Mouse (Mus musculus) heart, embryonic 16.5 days (tissue): ENCODE results near the gene Fbxo3. TPM values are rescaled to one million over a fixed set of nuclear protein-coding genes. Genes with fewer than 3 reads are reported as not detected.
"Not testable (repeated sequence)": the region's sequence is repeated elsewhere in the genome, so short reads cannot be mapped to it uniquely, and the experiment has no call there.

Experiments used
- ATAC-seq: fragments of 200-750 bp; cut with Nextera tagmentation; replicated peaks from 2 replicates; pipeline ENCODE4 v1.8.0; 2017; ENCODE audit warnings: moderate number of reproducible peaks; ENCODE audit not compliant: insufficient read depth, low FRiP score; ENCODE audit errors: extremely low read depth
- H3K27ac ChIP-seq: fragments of 300-500 bp; sonication (generic); 2 replicates; pipeline ENCODE4 v1.5.1; 2014; ENCODE audit warnings: mild to moderate bottlenecking, low read length, control low read depth, moderate library complexity
- H3K27me3 ChIP-seq: fragments of 300-500 bp; sonication (generic); 2 replicates; pipeline ENCODE4 v1.6.1; 2014; ENCODE audit warnings: low read length, mixed read lengths; ENCODE audit not compliant: control insufficient read depth, insufficient read depth
- H3K36me3 ChIP-seq: fragments of 300-500 bp; sonication (generic); 2 replicates; pipeline ENCODE4 v1.6.1; 2014; ENCODE audit not compliant: control insufficient read depth, insufficient read depth
- H3K4me1 ChIP-seq: fragments of 300-500 bp; sonication (generic); 2 replicates; pipeline ENCODE4 v1.6.1; 2014; ENCODE audit warnings: low read length, mixed read lengths; ENCODE audit not compliant: control insufficient read depth, insufficient read depth
- H3K4me2 ChIP-seq: fragments of 300-500 bp; sonication (generic); 2 replicates; pipeline ENCODE4 v1.6.1; 2014; ENCODE audit warnings: low read depth, mild to moderate bottlenecking, control low read depth, low read length
- H3K4me3 ChIP-seq: fragments of 300-500 bp; sonication (generic); 2 replicates; pipeline ENCODE4 v1.5.1; 2014; ENCODE audit warnings: mild to moderate bottlenecking, control low read depth, low read length
- H3K9ac ChIP-seq: fragments of 300-500 bp; sonication (generic); 2 replicates; pipeline ENCODE4 v1.6.1; 2014; ENCODE audit warnings: low read length, control low read depth
- H3K9me3 ChIP-seq: fragments of 300-500 bp; sonication (generic); replicated peaks from 2 replicates; pipeline ENCODE4 v1.6.1; 2016; ENCODE audit warnings: low read length; ENCODE audit not compliant: control insufficient read depth
- WGBS: fragments of 180-500 bp; shearing (Covaris S2); extraction: QIAGEN DNeasy Blood & Tissue Kit; methylation state at CpG from one replicate; pipeline ENCODE4 v1.1.7; 2014; 5-methylcytosine and 5-hydroxymethylcytosine counted together
- polyA plus RNA-seq: library from polyadenylated mRNA; unstranded; fragments of >200 nt; fragmentation: Nextera tagmentation; extraction: Ambion mirVana; gene quantifications from 2 replicates; pipeline ENCODE4 v1.2.1, GENCODE M21; 2015

The Fbxo3 gene
- polyA plus RNA-seq, 1 experiment from 2014 or later: 49.8 TPM

- H3K9me3 ChIP-seq: no peaks in the 10 kb centered on the region
- no peak overlapping the region for H3K4me2 ChIP-seq
- 88% methylated on average over 1 of the region's 1 CpGs for WGBS
- H3K36me3 ChIP-seq: peaks cover 35% of the 10 kb centered on the region
- no peaks in the 10 kb centered on the region for H3K4me1 ChIP-seq
- no peak overlapping the region for H3K9ac ChIP-seq
- no peaks in the 10 kb centered on the region for H3K27me3 ChIP-seq
- H3K27ac ChIP-seq: no peak overlapping the region
- H3K4me3 ChIP-seq: no peak overlapping the region
- ATAC-seq: no peak
Observed at GRCm38 (mm10) chr2:104058381-104058780, 30.9 kb downstream of the Fbxo3 start.

- ATAC-seq: no peak
- Histone ChIP-seq H3K9ac (no peak overlapping the region), H3K4me1 (no peaks in the 10 kb centered on the region), H3K4me3 (no peak overlapping the region), H3K27ac (no peak overlapping the region), H3K36me3 (peaks cover 31% of the 10 kb centered on the region), H3K4me2 (no peak overlapping the region), H3K27me3 (no peaks in the 10 kb centered on the region), H3K9me3 (no peaks in the 10 kb centered on the region; the same call in 1 of the 2 replicates)
- 90% methylated on average over 4 of the region's 4 CpGs for WGBS
Observed at GRCm38 (mm10) chr2:104058954-104059353, 31.4 kb downstream of the Fbxo3 start.

GRCm38 (mm10) chr2:104059786-104060185 is 32.3 kb downstream of the Fbxo3 start:
- peaks cover 23% of the 10 kb centered on the region for H3K36me3 ChIP-seq

GRCm38 (mm10) chr2:104060996-104061395 is 33.5 kb downstream of the Fbxo3 start:
- H3K27ac ChIP-seq: no peak overlapping the region
- H3K27me3 ChIP-seq: no peaks in the 10 kb centered on the region
- no peak overlapping the region for H3K4me3 ChIP-seq
- whole genome bisulfite sequencing: 95% methylated on average over 6 of the region's 6 CpGs
- H3K9me3 ChIP-seq: peaks cover 3% of the 10 kb centered on the region; the same call in 1 of the 2 replicates
- H3K9ac ChIP-seq: no peak overlapping the region
- peaks cover 17% of the 10 kb centered on the region for H3K36me3 ChIP-seq
- no peak overlapping the region for H3K4me2 ChIP-seq
- no peaks in the 10 kb centered on the region for H3K4me1 ChIP-seq
- ATAC-seq: no peak

More at GRCm38 (mm10) chr2:104059786-104060185, 32.3 kb downstream of the Fbxo3 start:
- no peaks in the 10 kb centered on the region for H3K27me3 ChIP-seq
- WGBS: 78% methylated on average over 10 of the region's 10 CpGs
- no peak overlapping the region for H3K27ac ChIP-seq
- H3K4me1 ChIP-seq: no peaks in the 10 kb centered on the region
- H3K4me2 ChIP-seq: no peak overlapping the region
- ATAC-seq: no peak
- H3K9me3 ChIP-seq: peaks cover 3% of the 10 kb centered on the region; the same call in 1 of the 2 replicates
- H3K4me3 ChIP-seq: no peak overlapping the region
- H3K9ac ChIP-seq: no peak overlapping the region

GRCm38 (mm10) chr2:104062665-104063064 is 35.1 kb downstream of the Fbxo3 start:
- H3K36me3 ChIP-seq: peaks cover 17% of the 10 kb centered on the region
- H3K9ac ChIP-seq: no peak overlapping the region
- no peak overlapping the region for H3K4me3 ChIP-seq
- H3K27me3 ChIP-seq: no peaks in the 10 kb centered on the region
- no peak for ATAC-seq
- no peak overlapping the region for H3K4me2 ChIP-seq
- no peak overlapping the region for H3K27ac ChIP-seq
- H3K4me1 ChIP-seq: no peaks in the 10 kb centered on the region
- peaks cover 3% of the 10 kb centered on the region; the same call in 1 of the 2 replicates for H3K9me3 ChIP-seq

- Histone ChIP-seq H3K27ac (no peak overlapping the region), H3K4me3 (no peak overlapping the region), H3K4me1 (no peaks in the 10 kb centered on the region), H3K9ac (no peak overlapping the region), H3K36me3 (peaks cover 14% of the 10 kb centered on the region), H3K4me2 (no peak overlapping the region), H3K9me3 (peaks cover 3% of the 10 kb centered on the region; the same call in 1 of the 2 replicates), H3K27me3 (no peaks in the 10 kb centered on the region)
- ATAC-seq: no peak
- WGBS: 80% methylated on average over 2 of the region's 2 CpGs
Observed at GRCm38 (mm10) chr2:104064152-104064551, 36.6 kb downstream of the Fbxo3 start.

GRCm38 (mm10) chr2:104065526-104065925 is 38.0 kb downstream of the Fbxo3 start, which contains the start of gene Gm10912:
Gene Gm10912, plus strand, starts transcription at chr2:104065826.
- not testable (repeated sequence) for H3K27me3 ChIP-seq, H3K4me2 ChIP-seq, ATAC-seq, H3K27ac ChIP-seq, H3K36me3 ChIP-seq, H3K4me3 ChIP-seq, H3K4me1 ChIP-seq, H3K9ac ChIP-seq, H3K9me3 ChIP-seq
- WGBS: 87% methylated on average over 5 of the region's 6 CpGs

- 65% methylated on average over 7 of the region's 7 CpGs for WGBS
- H3K36me3 ChIP-seq: not testable (repeated sequence)
Observed at GRCm38 (mm10) chr2:104068450-104068849, 40.9 kb downstream of the Fbxo3 start, which contains the start of gene Gm10799. Gene Gm10799, minus strand, starts transcription at chr2:104068550.

GRCm38 (mm10) chr2:104069704-104070185 is 42.2 kb downstream of the Fbxo3 start, which contains the start of gene Cd59b:
Gene Cd59b, plus strand, starts transcription at chr2:104069849.
- no peaks in the 10 kb centered on the region; the same call in 1 of the 2 replicates for H3K9me3 ChIP-seq
- peak within 1 kb of the TSS; percentile 49 for H3K4me3 ChIP-seq
- peak within 1 kb of the TSS; percentile 44 for H3K9ac ChIP-seq
- H3K27ac ChIP-seq: no peak within 1 kb of the TSS
- peak; percentile 76 for ATAC-seq
- no peaks in the 10 kb centered on the region for H3K27me3 ChIP-seq
- H3K4me1 ChIP-seq: no peaks in the 10 kb centered on the region
- 9% methylated on average over 13 of the region's 13 CpGs for WGBS
- H3K36me3 ChIP-seq: no peaks in the 10 kb centered on the region
- H3K4me2 ChIP-seq: peak within 1 kb of the TSS; percentile 68

More at GRCm38 (mm10) chr2:104068450-104068849, 40.9 kb downstream of the Fbxo3 start, which contains the start of gene Gm10799:
- not testable (repeated sequence) for H3K9me3 ChIP-seq, H3K4me3 ChIP-seq, H3K27me3 ChIP-seq, H3K9ac ChIP-seq, H3K27ac ChIP-seq, H3K4me2 ChIP-seq, ATAC-seq, H3K4me1 ChIP-seq
